Mouse (Mus musculus) cerebellum, postnatal 10 days (tissue): ENCODE data around the gene Rph3a.

ENCODE experiments used
- DNase-seq, 2 experiments: peaks; one replicate each; pipeline ENCODE4 v3.0.0; 2021; ENCODE audit warnings: mixed read lengths in 2 of 2

Rph3a gene

DNA sequence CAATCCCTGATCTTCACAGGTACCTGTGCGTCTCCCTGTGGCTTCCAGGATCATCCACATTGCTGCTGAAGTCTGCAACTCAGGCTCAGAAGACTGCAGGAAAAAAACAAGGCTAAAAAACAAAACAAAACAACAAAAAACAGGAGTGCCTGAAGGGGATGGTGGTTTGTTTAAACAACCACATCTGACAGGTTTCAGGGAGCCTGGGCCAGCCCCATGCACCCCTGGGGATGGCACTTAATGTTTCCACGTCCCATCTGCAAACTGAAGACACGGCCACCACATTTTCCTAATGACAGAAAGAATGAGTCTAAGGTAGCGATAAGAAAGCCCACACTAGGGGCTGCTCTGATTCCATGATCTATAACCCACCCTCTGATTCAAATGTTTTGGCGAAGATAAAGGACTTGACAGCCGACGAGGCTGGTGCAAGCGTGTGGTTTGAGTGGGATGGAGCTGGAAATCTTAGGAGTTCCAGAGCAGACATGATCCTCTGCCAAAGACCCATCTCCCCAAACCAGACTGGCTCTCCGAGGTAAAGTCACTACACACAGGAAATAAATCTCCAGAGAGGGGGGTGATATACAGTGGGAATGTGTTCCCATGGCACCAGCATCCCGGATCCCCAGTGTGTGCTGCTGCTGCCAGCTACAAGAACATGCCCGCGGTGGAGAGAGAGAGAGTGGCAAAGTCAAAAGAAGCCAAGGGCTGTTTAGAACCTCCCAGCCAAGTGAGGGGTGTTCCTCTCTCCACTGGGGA lies at the start of gene Rph3a:
TSS of gene Rph3a (minus strand) at position 282 of the 759 bp plus-strand sequence.
- DNase-seq, result peak; percentile 51 to 63

DNA sequence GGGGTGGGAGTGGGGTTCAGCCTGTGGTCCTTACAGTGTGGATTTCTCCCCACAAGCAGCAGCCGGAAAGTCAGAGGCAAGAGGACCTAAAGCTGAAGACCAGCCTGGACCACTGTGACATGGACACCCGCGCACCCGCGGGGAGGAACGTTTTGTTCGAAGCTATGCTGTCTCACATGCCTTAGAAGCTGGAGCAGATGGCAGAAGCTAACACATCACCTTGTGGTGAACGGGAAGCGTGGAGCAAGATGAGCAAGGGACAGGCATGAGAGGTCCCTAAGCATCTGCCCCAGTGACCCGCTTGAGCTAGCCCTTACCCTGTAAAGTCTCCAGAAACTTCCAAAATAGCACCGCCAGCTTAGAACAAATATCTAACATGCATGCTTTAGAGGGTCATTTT lies 48.4 kb upstream of the Rph3a start:
- DNase-seq, result no peak

GRCm38 (mm10) chr5:121053886-121054285 lies 44.0 kb upstream of the Rph3a start:
- DNase-seq, result no peak

DNA sequence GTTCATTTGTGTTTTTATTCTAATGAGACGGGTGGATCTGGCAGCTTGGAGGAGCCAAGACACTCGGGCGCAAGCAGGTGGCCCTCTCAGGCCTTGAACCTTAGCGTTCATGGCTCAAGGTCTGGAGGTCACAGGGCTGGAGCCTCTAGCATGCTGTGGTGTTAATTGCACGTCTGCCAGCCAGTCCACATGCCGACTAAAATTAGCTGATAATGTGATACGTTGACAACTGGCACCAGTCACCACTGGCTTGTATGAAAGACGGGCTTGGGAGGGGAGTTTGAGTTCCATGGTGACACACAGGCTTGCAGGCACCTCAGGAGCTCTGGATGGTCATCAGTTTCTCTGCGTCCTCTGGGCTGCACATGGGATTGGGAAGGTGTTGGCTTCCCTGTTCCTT lies 31.9 kb upstream of the Rph3a start:
- DNase-seq, result no peak

- no peak for DNase-seq
Measured at GRCm38 (mm10) chr5:121039465-121039864, 29.6 kb upstream of the Rph3a start.

DNA sequence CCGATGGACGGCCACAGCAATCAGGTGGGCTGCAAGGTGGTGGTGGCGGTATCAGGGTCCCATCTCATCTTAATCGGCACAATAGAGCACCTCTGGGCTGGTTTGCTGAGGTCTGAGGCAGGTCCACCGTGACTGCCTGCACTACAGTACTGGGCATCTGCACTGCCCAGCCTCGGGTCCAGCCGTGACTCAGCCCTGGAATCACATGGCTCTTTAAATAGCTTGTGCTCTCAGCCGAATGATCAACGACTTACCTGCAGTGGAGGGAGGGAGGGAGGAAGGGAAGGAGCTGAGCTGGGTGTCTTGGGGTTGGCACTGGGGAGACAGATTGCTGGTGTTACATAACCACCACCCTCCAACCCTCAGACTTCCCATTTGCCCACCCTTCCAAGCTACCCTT lies 20.3 kb upstream of the Rph3a start:
- DNase-seq, result no peak

DNA sequence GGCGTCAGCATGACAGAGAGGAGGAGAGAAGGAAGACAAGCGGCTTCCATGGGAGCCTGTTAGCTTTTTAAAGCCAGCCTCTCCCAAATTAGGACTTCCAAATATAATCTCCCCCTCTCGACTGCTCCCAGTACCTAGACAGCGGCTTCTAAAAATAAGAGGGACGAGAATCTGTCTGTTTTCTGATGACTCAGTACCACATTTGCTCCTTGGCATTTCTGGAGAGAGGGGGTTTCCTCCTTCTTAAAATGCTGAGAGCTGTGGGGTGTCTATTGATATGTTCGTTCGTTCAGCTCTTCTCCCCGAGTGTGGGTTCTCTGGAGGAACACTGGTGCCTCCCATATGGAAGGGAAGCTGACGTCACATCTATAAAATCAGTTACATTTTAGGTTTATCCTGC lies 9.6 kb upstream of the Rph3a start:
- no peak for DNase-seq

DNA sequence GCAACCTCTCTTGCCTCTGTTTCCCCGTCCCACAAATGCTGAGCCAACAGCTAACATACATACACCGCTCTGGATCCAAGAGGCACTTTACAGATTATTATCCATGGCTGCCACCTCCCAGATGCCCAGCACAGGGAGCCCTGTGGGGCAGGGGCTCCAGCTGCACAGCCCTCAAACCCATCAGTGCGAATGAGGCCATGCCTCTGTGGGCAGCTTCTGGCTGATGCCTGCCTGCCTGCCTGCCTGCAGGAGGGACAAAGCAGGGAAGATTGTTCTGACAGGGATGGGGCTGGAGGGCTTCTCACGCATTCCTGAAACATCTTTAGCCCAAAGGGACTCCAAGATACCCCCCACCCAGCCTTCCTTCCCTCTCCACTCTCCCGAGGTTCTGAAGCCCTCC lies 7.8 kb upstream of the Rph3a start:
- DNase-seq, result no peak

GRCm38 (mm10) chr5:121016405-121016804 lies 6.5 kb upstream of the Rph3a start:
- no peak for DNase-seq

GRCm38 (mm10) chr5:121014496-121014895 lies 4.6 kb upstream of the Rph3a start:
- no peak for DNase-seq

GRCm38 (mm10) chr5:121011962-121012361 lies 2.1 kb upstream of the Rph3a start:
- no peak for DNase-seq

- peak; percentile 72 to 81 for DNase-seq
Measured at GRCm38 (mm10) chr5:121009406-121009805, 486 bp downstream of the Rph3a start.

DNA sequence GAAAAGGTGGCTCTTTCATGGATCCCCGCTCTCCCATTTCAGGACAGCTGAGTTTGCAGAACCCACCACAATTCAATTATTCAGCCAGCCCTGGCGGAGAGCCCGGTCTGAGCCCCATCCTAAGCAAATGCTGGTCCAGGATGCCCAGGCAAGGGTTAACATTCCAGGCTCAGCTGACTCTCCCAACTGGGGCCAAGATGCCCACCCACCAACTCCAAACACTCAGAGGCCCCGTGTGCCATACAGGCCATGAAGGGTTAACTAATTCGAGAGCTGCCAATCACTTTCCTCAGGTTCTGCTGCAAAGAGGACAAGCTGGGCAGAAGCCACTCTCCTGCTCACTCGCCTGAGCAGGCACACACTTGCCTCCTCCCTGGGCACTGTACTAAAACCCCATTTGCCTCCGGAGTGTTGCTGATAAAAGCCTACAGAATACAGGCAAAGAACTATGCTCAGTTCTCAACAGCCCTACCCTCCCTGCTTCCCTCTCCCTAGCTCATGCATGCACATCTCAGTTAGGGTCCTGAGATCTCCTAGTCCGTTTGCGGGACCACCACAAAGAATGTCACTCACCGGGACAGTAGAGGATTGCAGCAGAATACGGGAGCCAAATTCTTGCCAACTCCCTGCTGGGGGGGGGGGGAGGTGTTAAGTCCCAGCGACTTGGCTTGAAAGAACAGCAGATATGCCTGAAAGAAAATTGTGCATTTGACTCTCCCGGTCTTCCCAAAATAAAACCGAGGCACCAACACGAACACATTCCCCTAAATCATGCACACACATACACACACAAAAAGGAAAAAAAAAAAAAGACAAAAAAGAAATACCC lies 1.3 kb downstream of the Rph3a start:
- DNase-seq, result peak; percentile 88 to 92

GRCm38 (mm10) chr5:121007563-121007962 lies 2.3 kb downstream of the Rph3a start:
- peak in 1 of 2 experiments; percentile 34 for DNase-seq

GRCm38 (mm10) chr5:121007130-121007529 lies 2.8 kb downstream of the Rph3a start:
- peak; percentile 51 to 56 for DNase-seq

GRCm38 (mm10) chr5:121006176-121006575 lies 3.7 kb downstream of the Rph3a start:
- DNase-seq, result no peak

DNA sequence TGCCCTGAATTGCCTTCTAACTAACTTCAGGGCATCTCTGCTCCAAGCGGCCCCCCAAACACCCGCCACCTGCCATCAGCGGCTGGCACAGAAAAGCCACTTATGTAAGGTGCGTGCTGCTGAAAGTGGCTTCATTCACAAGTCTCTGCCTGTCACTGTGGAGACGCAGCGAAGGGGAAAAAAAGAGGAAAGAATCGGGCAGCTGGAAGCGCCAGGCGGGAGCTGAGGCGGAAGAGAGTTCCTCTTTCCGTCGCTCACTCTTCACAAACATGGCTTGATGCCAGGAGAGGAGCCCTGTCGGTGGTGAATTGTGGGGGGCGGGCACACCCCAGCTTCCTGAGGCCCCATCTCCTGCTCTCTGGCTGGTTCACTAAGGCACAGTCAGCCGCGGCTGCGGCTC lies 6.1 kb downstream of the Rph3a start:
- peak; percentile 75 to 77 for DNase-seq

DNA sequence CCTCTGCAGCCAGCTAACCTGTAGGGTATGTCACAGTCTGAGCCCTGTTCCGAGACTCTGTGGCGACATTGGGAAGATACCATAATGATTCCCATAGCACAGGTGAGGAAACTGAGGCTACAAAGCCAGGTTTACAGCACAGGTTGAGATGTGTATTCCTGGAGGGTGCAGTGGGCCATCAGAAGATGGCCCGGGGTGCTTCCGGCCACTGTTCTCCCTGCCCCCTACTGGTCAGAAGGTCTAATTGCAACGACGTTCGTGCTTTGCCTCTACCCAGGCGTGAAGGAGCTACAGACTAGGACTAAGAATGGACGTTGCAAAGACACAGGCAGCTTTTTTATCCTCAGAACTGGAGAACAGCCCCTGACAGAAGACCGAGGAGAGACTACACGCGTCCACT lies 10.3 kb downstream of the Rph3a start:
- DNase-seq, result peak in 1 of 2 experiments; percentile 60

GRCm38 (mm10) chr5:120988373-120988772 lies 21.5 kb downstream of the Rph3a start:
- no peak for DNase-seq

DNA sequence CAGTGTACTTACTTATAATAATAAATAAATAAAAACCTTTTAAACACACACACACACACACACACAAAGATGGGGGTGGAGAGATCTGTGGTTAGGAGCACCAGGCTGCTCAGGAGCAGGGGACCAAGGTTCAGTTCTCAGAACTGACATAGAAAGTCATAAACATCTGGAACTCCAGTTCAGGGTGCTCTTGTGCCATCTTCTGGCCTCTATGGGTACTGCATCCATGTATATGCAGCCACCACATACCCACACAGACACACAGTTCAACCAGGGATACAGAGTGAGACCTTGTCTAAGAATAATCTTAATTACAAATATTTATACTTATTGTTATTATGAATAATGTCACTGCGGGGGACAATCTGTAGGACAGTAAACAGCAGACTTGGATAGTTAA lies 26.9 kb downstream of the Rph3a start:
- no peak for DNase-seq

DNA sequence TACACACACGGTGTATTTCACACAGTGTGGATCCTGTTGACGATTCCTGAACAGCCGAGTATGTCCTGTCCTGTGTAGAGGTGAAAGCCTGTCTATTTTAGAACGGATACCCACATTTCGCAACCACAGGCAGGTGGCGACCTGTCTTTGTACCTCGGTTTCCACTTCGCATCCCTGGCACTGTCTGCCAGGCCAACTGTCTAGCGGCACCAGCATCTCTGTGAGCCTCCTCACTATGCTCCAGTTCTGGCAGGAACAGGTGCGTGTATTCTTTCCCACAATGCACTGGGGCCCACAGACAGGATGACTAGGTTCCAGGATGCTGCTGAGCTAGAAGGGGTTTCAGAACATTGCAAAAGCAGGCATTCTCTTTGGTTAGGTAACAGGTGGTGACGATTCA lies 28.7 kb downstream of the Rph3a start:
- no peak for DNase-seq

- no peak for DNase-seq
Measured at GRCm38 (mm10) chr5:120980116-120980515, 29.8 kb downstream of the Rph3a start.

DNA sequence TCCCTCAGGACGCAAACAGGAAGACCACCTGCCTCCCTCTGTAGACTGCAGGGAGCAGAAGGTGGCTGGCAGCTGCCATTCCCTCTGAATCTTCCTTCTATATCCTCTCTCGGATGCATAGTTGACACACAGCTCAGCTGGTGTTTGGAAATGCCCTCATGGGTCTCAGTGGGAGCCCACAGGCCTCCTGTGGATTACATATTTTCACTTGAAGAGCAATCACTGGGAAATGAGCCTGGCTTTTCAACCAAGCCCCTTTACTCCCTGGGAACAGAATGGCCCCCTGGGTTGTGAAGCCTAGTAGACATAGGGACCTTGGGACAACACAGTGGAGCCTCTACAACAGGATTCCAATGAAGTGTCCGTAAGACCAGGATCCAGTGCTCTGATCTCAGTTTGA lies 33.8 kb downstream of the Rph3a start:
- no peak for DNase-seq

- peak; percentile 40 to 45 for DNase-seq
Measured at GRCm38 (mm10) chr5:120974522-120974921, 35.4 kb downstream of the Rph3a start.
